In genomic region chr5:115317645-115318328, GRCm38 (mm10) we compare ENCODE assay signal across 9 mouse cellular contexts. TPM values are rescaled to one million over a fixed set of nuclear protein-coding genes. Genes with fewer than 3 reads are reported as not detected.
A peak's percentile ranks its signal among the peaks of the same experiment; 100 is the strongest.
DNase-seq lines count a peak whose midpoint lies in the region; ATAC-seq lines count a peak whose summit lies in the region.
"Had no signal": no experiment of that assay in that cellular context is flagged by ENCODE, and none has a peak within 500 bp of the region (broad histone marks: within the 10 kb centered on the region; RNA-seq: fewer than 3 reads in every experiment).

No protein-coding gene starts in this region.

- peak overlapping the region; percentile 13 for H3K4me2 ChIP-seq in kidney, embryonic 14.5 days (replicated peaks; ENCODE audit: low read depth, low read length)
- H3K4me2 ChIP-seq in hindbrain, embryonic 12.5 days (replicated peaks) = peak overlapping the region; percentile 9
- H3K4me2 ChIP-seq in midbrain, embryonic 15.5 days = no peak overlapping the region

- peaks cover 37% of the 10 kb centered on the region for H3K4me1 ChIP-seq in kidney, embryonic 14.5 days (ENCODE audit: control insufficient read depth, insufficient read depth, low read length)
- peaks cover 43% of the 10 kb centered on the region for H3K4me1 ChIP-seq in hindbrain, embryonic 12.5 days
- H3K4me1 ChIP-seq in midbrain, embryonic 15.5 days = peaks cover 32% of the 10 kb centered on the region

- 3% methylated on average over 10 of the region's 10 CpGs for WGBS in kidney, embryonic 14.5 days
- WGBS in hindbrain, embryonic 12.5 days = 4% methylated on average over 10 of the region's 10 CpGs
- 8% methylated on average over 10 of the region's 10 CpGs for WGBS in midbrain, embryonic 15.5 days

- H3K27me3 ChIP-seq in kidney, embryonic 14.5 days (ENCODE audit: control insufficient read depth, insufficient read depth, low read length) = no peaks in the 10 kb centered on the region
- no peaks in the 10 kb centered on the region; the same call in 1 of the 2 replicates for H3K27me3 ChIP-seq in hindbrain, embryonic 12.5 days
- no peaks in the 10 kb centered on the region for H3K27me3 ChIP-seq in midbrain, embryonic 15.5 days (replicated peaks)

- no peak overlapping the region; the same call in 1 of the 2 replicates for H3K4me3 ChIP-seq in kidney, embryonic 14.5 days (ENCODE audit: low read length)
- no peak overlapping the region for H3K4me3 ChIP-seq in hindbrain, embryonic 12.5 days
- no peak overlapping the region for H3K4me3 ChIP-seq in midbrain, embryonic 15.5 days

- ATAC-seq in kidney, embryonic 14.5 days (ENCODE audit: low FRiP score, low TSS enrichment) = peak; percentile 21; the same call in 1 of the 2 replicates
- peak; percentile 74 for ATAC-seq in hindbrain, embryonic 12.5 days (ENCODE audit: low FRiP score)
- 0 out of 2 replicates have a peak, but pooled peaks have one; percentile 25 for ATAC-seq in midbrain, embryonic 15.5 days (replicated peaks)

- H3K9ac ChIP-seq in kidney, embryonic 14.5 days (ENCODE audit: low read depth, low read length) = peak overlapping the region; percentile 18
- H3K9ac ChIP-seq in hindbrain, embryonic 12.5 days = no peak overlapping the region
- H3K9ac ChIP-seq in midbrain, embryonic 15.5 days = no peak overlapping the region

- no peak for DNase-seq in kidney, adult 9 months
- peak; percentile 54 for DNase-seq in brain, adult 2 months (ENCODE audit: low read depth, low spot score)
- no peak for DNase-seq in natural killer cell, adult 2 months (ENCODE audit: low spot score in 2 of 2)
- no peak for DNase-seq in right cerebral cortex, adult 2 months (ENCODE audit: low spot score in 2 of 2)
- DNase-seq in ovary, postnatal 10 days (ENCODE audit: low spot score) = no peak

- H3K36me3 ChIP-seq in kidney, embryonic 14.5 days (ENCODE audit: control insufficient read depth, insufficient read depth, low read length) = no peaks in the 10 kb centered on the region
- H3K36me3 ChIP-seq in hindbrain, embryonic 12.5 days = no peaks in the 10 kb centered on the region
- no peaks in the 10 kb centered on the region for H3K36me3 ChIP-seq in midbrain, embryonic 15.5 days (replicated peaks)

- H3K27ac ChIP-seq in kidney, embryonic 14.5 days (ENCODE audit: low read depth, low read length) = peak overlapping the region; percentile 52; the same call in 1 of the 2 replicates
- peak overlapping the region; percentile 76 for H3K27ac ChIP-seq in hindbrain, embryonic 12.5 days
- H3K27ac ChIP-seq in midbrain, embryonic 15.5 days = peak overlapping the region; percentile 67
- H3K27ac ChIP-seq: macrophage had no signal

- H3K9me3 ChIP-seq in kidney, embryonic 14.5 days (ENCODE audit: control insufficient read depth, low read length) = no peaks in the 10 kb centered on the region
- no peaks in the 10 kb centered on the region for H3K9me3 ChIP-seq in hindbrain, embryonic 12.5 days (replicated peaks)
- no peaks in the 10 kb centered on the region for H3K9me3 ChIP-seq in midbrain, embryonic 15.5 days

RNA-seq across cellular contexts. Expression of gene Srsf9, which starts 9.2 kb away (rescaled TPM):
- 320 and 334 TPM in 2 replicates for polyA plus RNA-seq in kidney, embryonic 14.5 days (2014; fragmentation: Nextera tagmentation; extraction: Ambion mirVana)
- polyA plus RNA-seq in hindbrain, embryonic 12.5 days (2016; fragmentation: Nextera tagmentation; extraction: Ambion mirVana) = 306 and 309 TPM in 2 replicates
- 142 and 146 TPM in 2 replicates for polyA plus RNA-seq in midbrain, embryonic 15.5 days (2015; fragmentation: Nextera tagmentation; extraction: Ambion mirVana)

RNA-seq across cellular contexts. Expression of gene Dynll1, which starts 17.0 kb away (rescaled TPM):
- polyA plus RNA-seq in kidney, embryonic 14.5 days (2014; fragmentation: Nextera tagmentation; extraction: Ambion mirVana) = 1,720 and 2,039 TPM in 2 replicates
- 1,295 and 1,383 TPM in 2 replicates for polyA plus RNA-seq in hindbrain, embryonic 12.5 days (2016; fragmentation: Nextera tagmentation; extraction: Ambion mirVana)
- polyA plus RNA-seq in midbrain, embryonic 15.5 days (2015; fragmentation: Nextera tagmentation; extraction: Ambion mirVana) = 1,095 and 1,182 TPM in 2 replicates

RNA-seq across cellular contexts. Expression of gene Gatc, which starts 23.2 kb away (rescaled TPM):
- 35.8 and 36.9 TPM in 2 replicates for polyA plus RNA-seq in kidney, embryonic 14.5 days (2014; fragmentation: Nextera tagmentation; extraction: Ambion mirVana)
- 31.6 and 38.6 TPM in 2 replicates for polyA plus RNA-seq in hindbrain, embryonic 12.5 days (2016; fragmentation: Nextera tagmentation; extraction: Ambion mirVana)
- polyA plus RNA-seq in midbrain, embryonic 15.5 days (2015; fragmentation: Nextera tagmentation; extraction: Ambion mirVana) = 35.6 and 39.4 TPM in 2 replicates

RNA-seq across cellular contexts. Expression of gene Triap1, which starts 23.2 kb away (rescaled TPM):
- polyA plus RNA-seq in kidney, embryonic 14.5 days (2014; fragmentation: Nextera tagmentation; extraction: Ambion mirVana) = 56.2 and 62.2 TPM in 2 replicates
- 49.5 and 54.5 TPM in 2 replicates for polyA plus RNA-seq in hindbrain, embryonic 12.5 days (2016; fragmentation: Nextera tagmentation; extraction: Ambion mirVana)
- 49.3 and 49.6 TPM in 2 replicates for polyA plus RNA-seq in midbrain, embryonic 15.5 days (2015; fragmentation: Nextera tagmentation; extraction: Ambion mirVana)

RNA-seq across cellular contexts. Expression of gene Cox6a1, which starts 31.0 kb away (rescaled TPM):
- 911 and 1,119 TPM in 2 replicates for polyA plus RNA-seq in kidney, embryonic 14.5 days (2014; fragmentation: Nextera tagmentation; extraction: Ambion mirVana)
- 728 and 823 TPM in 2 replicates for polyA plus RNA-seq in hindbrain, embryonic 12.5 days (2016; fragmentation: Nextera tagmentation; extraction: Ambion mirVana)
- 1,062 and 1,092 TPM in 2 replicates for polyA plus RNA-seq in midbrain, embryonic 15.5 days (2015; fragmentation: Nextera tagmentation; extraction: Ambion mirVana)

Comparison
In these comparisons a context has a peak if more than half of its experiments do, and no peak if none do; other contexts are left out.
1. ATAC-seq: peak in every context shown above with its lines; median percentile 74 in hindbrain, embryonic 12.5 days; 25 in midbrain, embryonic 15.5 days; 21 in kidney, embryonic 14.5 days.